Mouse (Mus musculus) G1E (cell line): ENCODE measurements around the gene Ednra.

Experiments used
- CTCF ChIP-seq: IDR thresholded peaks from 2 replicates; pipeline ENCODE4 v1.5.1; 2012; ENCODE audit warnings: low read depth, low read length, inconsistent platforms, mixed read lengths
- GATA1 ChIP-seq: IDR thresholded peaks from 2 replicates; pipeline ENCODE4 v1.6.1; 2012; ENCODE audit warnings: borderline replicate concordance, low read length, inconsistent platforms, mixed read lengths
- TAL1 ChIP-seq: conservative IDR thresholded peaks from 2 replicates; pipeline ENCODE4 v1.6.1; 2012; ENCODE audit warnings: low read depth, low read length, inconsistent platforms, mixed read lengths

GRCm38 (mm10) chr8:77672036-77672435 is 52.2 kb downstream of the Ednra start:
- TF ChIP-seq CTCF (no peak), TAL1 (no peak), GATA1 (no peak)
